Mouse (Mus musculus) gastrocnemius, postnatal 36 days (tissue): ENCODE data around the gene Gm33815. TPM values are rescaled to one million over a fixed set of nuclear protein-coding genes. Genes with fewer than 3 reads are reported as not detected.
"Not testable (repeated sequence)": the region's sequence is repeated elsewhere in the genome, so short reads cannot be mapped to it uniquely, and the experiment has no call there.

ENCODE experiments used
- DNase-seq, 2 experiments: peaks; one replicate each; pipeline ENCODE4 v3.0.0; 2022
- intact Hi-C: fragments of 180-260 bp; cut with DNase I; formaldehyde crosslinking; loops from one replicate; pipeline ENCODE4 v1.15.1; 2025
- long read RNA-seq, 2 experiments: library from polyadenylated mRNA; stranded (forward); transcript quantifications; one replicate each; pipeline ENCODE4 v2.0.0; 2021
- total RNA-seq, 2 experiments: library from RNA; stranded (reverse); gene quantifications; 2 replicates each; pipeline ENCODE4 v1.2.3; 2021

Gm33815 gene
- total RNA-seq, result not detected
- long read RNA-seq, experiment 1, result 0 reads
- long read RNA-seq, experiment 2, result 0 reads

GRCm38 (mm10) chrY:69320832-69321231, at the start of gene Gm33815:
Gene Gm33815 (plus strand): TSS chrY:69321132.
- DNase-seq, intact Hi-C loops: not testable (repeated sequence)
